Mouse (Mus musculus) forebrain, embryonic 13.5 days (tissue): ENCODE measurements around the gene Ift81. TPM values are rescaled to one million over a fixed set of nuclear protein-coding genes. Genes with fewer than 3 reads are reported as not detected.
A peak's percentile ranks its signal among the peaks of the same experiment; 100 is the strongest.

Experiments used
- ATAC-seq: fragments of 200-750 bp; cut with Nextera tagmentation; 2 replicates; pipeline ENCODE4 v1.8.0; 2017
- H3K27ac ChIP-seq: fragments of 300-500 bp; sonication (generic); 2 replicates; pipeline ENCODE4 v1.5.1; 2015; ENCODE audit warnings: inconsistent platforms, mild to moderate bottlenecking, moderate library complexity
- H3K27me3 ChIP-seq: fragments of 300-500 bp; sonication (generic); 2 replicates; pipeline ENCODE4 v1.6.1; 2015; ENCODE audit warnings: mild to moderate bottlenecking, inconsistent platforms
- H3K36me3 ChIP-seq: fragments of 300-500 bp; sonication (generic); 2 replicates; pipeline ENCODE4 v1.6.1; 2015; ENCODE audit warnings: mild to moderate bottlenecking, inconsistent platforms; ENCODE audit not compliant: poor library complexity, severe bottlenecking
- H3K4me1 ChIP-seq: fragments of 300-500 bp; sonication (generic); 2 replicates; pipeline ENCODE4 v1.6.1; 2015; ENCODE audit warnings: inconsistent platforms
- H3K4me2 ChIP-seq: fragments of 300-500 bp; sonication (generic); 2 replicates; pipeline ENCODE4 v1.6.1; 2015; ENCODE audit warnings: inconsistent platforms, mild to moderate bottlenecking, moderate library complexity
- H3K4me3 ChIP-seq: fragments of 300-500 bp; sonication (generic); 2 replicates; pipeline ENCODE4 v1.5.1; 2015; ENCODE audit warnings: mild to moderate bottlenecking, inconsistent platforms
- H3K9ac ChIP-seq: fragments of 300-500 bp; sonication (generic); 2 replicates; pipeline ENCODE4 v1.6.1; 2015; ENCODE audit warnings: mild to moderate bottlenecking, inconsistent platforms
- H3K9me3 ChIP-seq: fragments of 300-500 bp; sonication (generic); replicated peaks from 2 replicates; pipeline ENCODE4 v1.6.1; 2016; ENCODE audit warnings: inconsistent platforms
- WGBS: fragments of 180-500 bp; shearing (Covaris S2); methylation state at CpG from one replicate; pipeline ENCODE4 v1.1.7; 2015; 5-methylcytosine and 5-hydroxymethylcytosine counted together
- polyA plus RNA-seq: library from polyadenylated mRNA; unstranded; fragments of >200 nt; fragmentation: Nextera tagmentation; extraction: Ambion mirVana; gene quantifications from 2 replicates; pipeline ENCODE4 v1.2.1, GENCODE M21; 2015

Gene Ift81
- polyA plus RNA-seq, 1 experiment from 2014 or later, result 63.2 TPM

- H3K4me1 ChIP-seq, result no peaks in the 10 kb centered on the region
- no peaks in the 10 kb centered on the region for H3K36me3 ChIP-seq
- WGBS, result 91% methylated on average over 11 of the region's 11 CpGs
- no peak overlapping the region for H3K27ac ChIP-seq
- H3K9ac ChIP-seq, result no peak overlapping the region
- no peaks in the 10 kb centered on the region for H3K27me3 ChIP-seq
- no peak overlapping the region for H3K4me2 ChIP-seq
- no peak overlapping the region for H3K4me3 ChIP-seq
- ATAC-seq, result no peak
- no peaks in the 10 kb centered on the region for H3K9me3 ChIP-seq
These were observed 10.7 kb upstream of the Ift81 start for GRCm38 (mm10) chr5:122624952-122625479.

- no peaks in the 10 kb centered on the region for H3K4me1 ChIP-seq
- no peak for ATAC-seq
- 72% methylated on average over 9 of the region's 9 CpGs for WGBS
These were observed 9.5 kb upstream of the Ift81 start for GRCm38 (mm10) chr5:122623861-122624260.

GRCm38 (mm10) chr5:122622526-122622925, 8.2 kb upstream of the Ift81 start:
- Histone ChIP-seq H3K27me3 (no peaks in the 10 kb centered on the region), H3K4me1 (no peaks in the 10 kb centered on the region), H3K4me3 (no peak overlapping the region), H3K9ac (no peak overlapping the region), H3K4me2 (no peak overlapping the region), H3K36me3 (no peaks in the 10 kb centered on the region), H3K27ac (no peak overlapping the region), H3K9me3 (no peaks in the 10 kb centered on the region)
- WGBS, result 88% methylated on average over 5 of the region's 5 CpGs
- ATAC-seq, result no peak

More at GRCm38 (mm10) chr5:122623861-122624260, 9.5 kb upstream of the Ift81 start:
- Histone ChIP-seq H3K27me3 (no peaks in the 10 kb centered on the region), H3K27ac (no peak overlapping the region), H3K4me2 (no peak overlapping the region), H3K9me3 (no peaks in the 10 kb centered on the region), H3K4me3 (no peak overlapping the region), H3K36me3 (no peaks in the 10 kb centered on the region), H3K9ac (no peak overlapping the region)

- H3K4me1 ChIP-seq, result no peaks in the 10 kb centered on the region
- H3K4me3 ChIP-seq, result no peak overlapping the region
- no peaks in the 10 kb centered on the region for H3K9me3 ChIP-seq
- 40% methylated on average over 7 of the region's 7 CpGs for WGBS
- H3K36me3 ChIP-seq, result no peaks in the 10 kb centered on the region
- no peak overlapping the region for H3K9ac ChIP-seq
- H3K27me3 ChIP-seq, result no peaks in the 10 kb centered on the region
- H3K27ac ChIP-seq, result no peak overlapping the region
- H3K4me2 ChIP-seq, result no peak overlapping the region
- ATAC-seq, result no peak
These were observed 7.1 kb upstream of the Ift81 start for GRCm38 (mm10) chr5:122621376-122621886.

- Histone ChIP-seq H3K27me3 (no peaks in the 10 kb centered on the region), H3K9me3 (no peaks in the 10 kb centered on the region), H3K4me3 (no peak overlapping the region), H3K9ac (no peak overlapping the region), H3K27ac (no peak overlapping the region), H3K36me3 (no peaks in the 10 kb centered on the region), H3K4me2 (no peak overlapping the region), H3K4me1 (no peaks in the 10 kb centered on the region)
- ATAC-seq, result no peak
- WGBS, result 88% methylated on average over 9 of the region's 9 CpGs
These were observed 5.5 kb upstream of the Ift81 start for GRCm38 (mm10) chr5:122619686-122620296.

- Histone ChIP-seq H3K4me2 (no peak overlapping the region), H3K9ac (no peak overlapping the region), H3K4me1 (peaks cover 10% of the 10 kb centered on the region; the same call in 1 of the 2 replicates), H3K27ac (no peak overlapping the region), H3K4me3 (no peak overlapping the region), H3K9me3 (no peaks in the 10 kb centered on the region), H3K36me3 (no peaks in the 10 kb centered on the region), H3K27me3 (no peaks in the 10 kb centered on the region)
- 81% methylated on average over 5 of the region's 5 CpGs for WGBS
- no peak for ATAC-seq
These were observed 3.4 kb upstream of the Ift81 start for GRCm38 (mm10) chr5:122617718-122618117.

- peaks cover 29% of the 10 kb centered on the region for H3K36me3 ChIP-seq
- ATAC-seq, result no peak
- 75% methylated on average over 5 of the region's 5 CpGs for whole genome bisulfite sequencing
These were observed 2.7 kb downstream of the Ift81 start for GRCm38 (mm10) chr5:122611651-122612050.

GRCm38 (mm10) chr5:122604894-122605293, 9.4 kb downstream of the Ift81 start:
- Histone ChIP-seq H3K9ac (no peak overlapping the region), H3K27me3 (no peaks in the 10 kb centered on the region), H3K4me2 (no peak overlapping the region), H3K27ac (no peak overlapping the region), H3K4me3 (no peak overlapping the region), H3K36me3 (peaks cover 78% of the 10 kb centered on the region), H3K4me1 (no peaks in the 10 kb centered on the region), H3K9me3 (no peaks in the 10 kb centered on the region)
- no peak for ATAC-seq
- WGBS, result 85% methylated on average over 2 of the region's 2 CpGs

More at GRCm38 (mm10) chr5:122611651-122612050, 2.7 kb downstream of the Ift81 start:
- Histone ChIP-seq H3K9ac (no peak overlapping the region), H3K9me3 (no peaks in the 10 kb centered on the region), H3K4me1 (peaks cover 10% of the 10 kb centered on the region; the same call in 1 of the 2 replicates), H3K27ac (peak overlapping the region; percentile 19; the same call in 1 of the 2 replicates), H3K4me2 (no peak overlapping the region), H3K27me3 (no peaks in the 10 kb centered on the region), H3K4me3 (no peak overlapping the region)

GRCm38 (mm10) chr5:122602233-122602632, 12.1 kb downstream of the Ift81 start:
- Histone ChIP-seq H3K9ac (no peak overlapping the region), H3K4me3 (no peak overlapping the region), H3K27ac (peak overlapping the region; percentile 41; the same call in 1 of the 2 replicates), H3K4me1 (no peaks in the 10 kb centered on the region), H3K4me2 (no peak overlapping the region), H3K27me3 (no peaks in the 10 kb centered on the region), H3K36me3 (peaks cover 81% of the 10 kb centered on the region), H3K9me3 (no peaks in the 10 kb centered on the region)
- WGBS, result 92% methylated on average over 11 of the region's 11 CpGs
- ATAC-seq, result no peak

- no peak for ATAC-seq
- no peak overlapping the region for H3K4me3 ChIP-seq
- peaks cover 75% of the 10 kb centered on the region for H3K36me3 ChIP-seq
- no peaks in the 10 kb centered on the region for H3K9me3 ChIP-seq
- H3K27ac ChIP-seq, result no peak overlapping the region
- no peak overlapping the region for H3K4me2 ChIP-seq
- no peaks in the 10 kb centered on the region for H3K4me1 ChIP-seq
- H3K9ac ChIP-seq, result no peak overlapping the region
- H3K27me3 ChIP-seq, result no peaks in the 10 kb centered on the region
- WGBS, result 87% methylated on average over 4 of the region's 4 CpGs
These were observed 18.8 kb downstream of the Ift81 start for GRCm38 (mm10) chr5:122595470-122595869.

- no peak overlapping the region for H3K4me2 ChIP-seq
- no peak overlapping the region for H3K27ac ChIP-seq
- no peak overlapping the region for H3K9ac ChIP-seq
- peaks cover 59% of the 10 kb centered on the region for H3K36me3 ChIP-seq
- no peaks in the 10 kb centered on the region for H3K27me3 ChIP-seq
- no peaks in the 10 kb centered on the region for H3K4me1 ChIP-seq
- no peaks in the 10 kb centered on the region for H3K9me3 ChIP-seq
- no peak overlapping the region for H3K4me3 ChIP-seq
- no peak for ATAC-seq
- 80% methylated on average over 4 of the region's 4 CpGs for WGBS
These were observed 24.4 kb downstream of the Ift81 start for GRCm38 (mm10) chr5:122589891-122590290.

- no peaks in the 10 kb centered on the region for H3K9me3 ChIP-seq
- ATAC-seq, result no peak
- H3K9ac ChIP-seq, result no peak overlapping the region
- H3K4me3 ChIP-seq, result no peak overlapping the region
- H3K27me3 ChIP-seq, result no peaks in the 10 kb centered on the region
- H3K4me1 ChIP-seq, result no peaks in the 10 kb centered on the region
- peaks cover 39% of the 10 kb centered on the region for H3K36me3 ChIP-seq
- WGBS, result 83% methylated on average over 9 of the region's 9 CpGs
- H3K4me2 ChIP-seq, result no peak overlapping the region
- H3K27ac ChIP-seq, result no peak overlapping the region
These were observed 28.8 kb downstream of the Ift81 start for GRCm38 (mm10) chr5:122585546-122585945.
